36 mouse cellular contexts compared by ENCODE assay signal in genomic region chr15:11927742-11928141, GRCm38 (mm10). TPM values are rescaled to one million over a fixed set of nuclear protein-coding genes. Genes with fewer than 3 reads are reported as not detected.
"Had no signal": no experiment of that assay in that cellular context is flagged by ENCODE, and none has a peak within 500 bp of the region (broad histone marks: within the 10 kb centered on the region; RNA-seq: fewer than 3 reads in every experiment).

No protein-coding gene starts in this region.

- H3K9me3 ChIP-seq: limb, embryonic 10.5 days; limb, embryonic 12.5 days; limb, embryonic 15.5 days; liver, embryonic 12.5 days; liver, embryonic 13.5 days; liver, embryonic 15.5 days; lung, embryonic 15.5 days; midbrain, embryonic 10.5 days; midbrain, embryonic 12.5 days; midbrain, embryonic 13.5 days; midbrain, embryonic 15.5 days; neural tube, embryonic 12.5 days had no signal

- H3K27ac ChIP-seq: limb, embryonic 10.5 days; limb, embryonic 12.5 days; limb, embryonic 13.5 days; limb, embryonic 15.5 days; liver, embryonic 12.5 days; liver, embryonic 13.5 days; liver, embryonic 14.5 days; liver, embryonic 15.5 days; lung, embryonic 15.5 days; macrophage; midbrain, embryonic 10.5 days; midbrain, embryonic 12.5 days; midbrain, embryonic 13.5 days; midbrain, embryonic 15.5 days; neural tube, embryonic 12.5 days had no signal

- DNase-seq: left cerebral cortex, postnatal 4 days; liver; liver, embryonic 13.5 days; liver, postnatal 0 days; lung, adult 18-20 months; lung, adult 2 months; lung, embryonic 14.5 days; lung, postnatal 10 days; lung, postnatal 14 days; lung, postnatal 36 days; lung, postnatal 4 days; midbrain, embryonic 14.5 days had no signal

- ATAC-seq: liver, embryonic 12.5 days; liver, postnatal 0 days; lung, postnatal 0 days; midbrain, embryonic 13.5 days; midbrain, embryonic 15.5 days; midbrain, embryonic 16.5 days had no signal

- H3K36me3 ChIP-seq: limb, embryonic 10.5 days; limb, embryonic 12.5 days; limb, embryonic 13.5 days; limb, embryonic 15.5 days; liver, embryonic 12.5 days; liver, embryonic 13.5 days; liver, embryonic 15.5 days; lung, embryonic 15.5 days; midbrain, embryonic 10.5 days; midbrain, embryonic 12.5 days; midbrain, embryonic 13.5 days; midbrain, embryonic 15.5 days; neural tube, embryonic 12.5 days had no signal

- H3K4me1 ChIP-seq: limb, embryonic 10.5 days; limb, embryonic 12.5 days; limb, embryonic 13.5 days; limb, embryonic 15.5 days; liver, embryonic 12.5 days; liver, embryonic 13.5 days; liver, embryonic 15.5 days; lung, embryonic 15.5 days; megakaryocyte, embryonic 14.5 days; midbrain, embryonic 10.5 days; midbrain, embryonic 12.5 days; midbrain, embryonic 13.5 days; midbrain, embryonic 15.5 days; neural tube, embryonic 12.5 days had no signal

- H3K4me3 ChIP-seq: limb, embryonic 10.5 days; limb, embryonic 12.5 days; limb, embryonic 13.5 days; limb, embryonic 15.5 days; liver, embryonic 12.5 days; liver, embryonic 13.5 days; liver, embryonic 15.5 days; lung, embryonic 15.5 days; megakaryocyte, embryonic 14.5 days; midbrain, embryonic 10.5 days; midbrain, embryonic 12.5 days; midbrain, embryonic 13.5 days; midbrain, embryonic 15.5 days; myocyte; neural tube, embryonic 12.5 days had no signal

- H3K4me2 ChIP-seq: limb, embryonic 12.5 days; limb, embryonic 13.5 days; limb, embryonic 15.5 days; liver, embryonic 11.5 days; liver, embryonic 12.5 days; liver, embryonic 13.5 days; liver, embryonic 15.5 days; lung, embryonic 14.5 days; lung, embryonic 15.5 days; midbrain, embryonic 11.5 days; midbrain, embryonic 12.5 days; midbrain, embryonic 13.5 days; midbrain, embryonic 15.5 days; neural tube, embryonic 12.5 days had no signal

- H3K9ac ChIP-seq: limb, embryonic 12.5 days; limb, embryonic 13.5 days; limb, embryonic 15.5 days; liver, embryonic 12.5 days; liver, embryonic 13.5 days; liver, embryonic 14.5 days; liver, embryonic 15.5 days; liver, postnatal 0 days; lung, embryonic 14.5 days; lung, embryonic 15.5 days; midbrain, embryonic 12.5 days; midbrain, embryonic 13.5 days; midbrain, embryonic 15.5 days; neural tube, embryonic 12.5 days had no signal

- H3K27me3 ChIP-seq: limb, embryonic 12.5 days; limb, embryonic 13.5 days; limb, embryonic 15.5 days; liver, embryonic 12.5 days; liver, embryonic 13.5 days; liver, embryonic 15.5 days; lung, embryonic 15.5 days; midbrain, embryonic 12.5 days; midbrain, embryonic 13.5 days; midbrain, embryonic 15.5 days; neural tube, embryonic 12.5 days had no signal

RNA-seq across cellular contexts. Expression of gene Npr3, which starts 20.7 kb away (rescaled TPM):
- total RNA-seq: megakaryocyte progenitor cell, adult 5-6 weeks; megakaryocyte, adult 5-6 weeks; megakaryocyte-erythroid progenitor cell, adult 5-6 weeks; monocyte, adult 5-6 weeks had no signal
- polyA plus RNA-seq: macrophage had no signal
